Mouse (Mus musculus): ENCODE results near the gene C1s1. TPM values are rescaled to one million over a fixed set of nuclear protein-coding genes. Genes with fewer than 3 reads are reported as not detected.
"Not testable (repeated sequence)": the region's sequence is repeated elsewhere in the genome, so short reads cannot be mapped to it uniquely, and the experiment has no call there.

Gene C1s1
- polyA plus RNA-seq, 1 experiment from 2014 or later, result 15.9 TPM

DNA sequence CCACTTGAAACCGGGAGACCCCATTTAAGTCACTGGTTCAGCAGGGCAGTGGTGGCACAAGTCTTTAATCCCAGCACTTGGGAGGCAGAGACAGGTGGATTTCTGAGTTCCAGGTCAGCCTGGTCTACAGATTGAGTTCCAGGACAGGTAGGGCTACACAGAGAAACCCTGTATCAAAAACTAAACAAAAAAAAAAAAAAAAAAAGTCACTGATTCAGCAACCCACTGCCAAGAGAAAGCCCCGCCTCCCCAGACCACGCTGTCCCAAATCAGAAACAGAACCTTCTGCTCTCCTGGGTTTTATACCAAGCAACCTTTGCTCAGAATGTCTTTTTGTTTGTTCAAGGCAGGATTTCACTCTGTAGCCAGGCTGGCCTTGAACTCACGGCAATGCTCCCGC lies 33.0 kb downstream of the C1s1 start:
- H3K4me2 ChIP-seq; ATAC-seq; H3K9me3 ChIP-seq (replicated peaks); H3K9ac ChIP-seq; H3K4me1 ChIP-seq; H3K36me3 ChIP-seq; H3K4me3 ChIP-seq; H3K27me3 ChIP-seq (replicated peaks); H3K27ac ChIP-seq: not testable (repeated sequence)
- WGBS (ENCODE audit: insufficient replicate concordance), result 76% methylated on average over 5 of the region's 5 CpGs

DNA sequence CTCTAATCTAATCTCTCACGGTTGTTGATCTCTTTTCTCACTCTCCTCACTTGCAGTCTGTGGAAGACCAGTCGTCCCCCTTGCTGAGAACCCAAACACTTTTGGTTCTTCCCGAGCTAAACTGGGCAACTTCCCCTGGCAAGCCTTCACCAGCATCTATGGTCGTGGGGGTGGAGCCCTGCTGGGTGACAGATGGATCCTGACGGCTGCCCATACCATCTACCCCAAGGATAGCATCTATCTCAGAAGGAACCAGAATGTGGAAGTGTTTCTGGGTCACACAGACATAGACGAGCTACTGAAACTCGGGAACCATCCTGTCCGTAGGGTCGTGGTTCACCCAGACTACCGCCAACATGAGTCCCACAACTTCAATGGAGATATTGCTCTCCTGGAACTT lies 33.9 kb downstream of the C1s1 start:
- WGBS (ENCODE audit: insufficient replicate concordance), result 55% methylated on average over 10 of the region's 10 CpGs
- H3K27ac ChIP-seq, result no peak overlapping the region
- no peaks in the 10 kb centered on the region for H3K27me3 ChIP-seq (replicated peaks)
- no peaks in the 10 kb centered on the region for H3K4me1 ChIP-seq
- H3K4me2 ChIP-seq, result no peak overlapping the region
- no peak for ATAC-seq
- H3K4me3 ChIP-seq, result no peak overlapping the region
- no peaks in the 10 kb centered on the region for H3K9me3 ChIP-seq (replicated peaks)
- H3K9ac ChIP-seq, result no peak overlapping the region
- H3K36me3 ChIP-seq, result no peaks in the 10 kb centered on the region

DNA sequence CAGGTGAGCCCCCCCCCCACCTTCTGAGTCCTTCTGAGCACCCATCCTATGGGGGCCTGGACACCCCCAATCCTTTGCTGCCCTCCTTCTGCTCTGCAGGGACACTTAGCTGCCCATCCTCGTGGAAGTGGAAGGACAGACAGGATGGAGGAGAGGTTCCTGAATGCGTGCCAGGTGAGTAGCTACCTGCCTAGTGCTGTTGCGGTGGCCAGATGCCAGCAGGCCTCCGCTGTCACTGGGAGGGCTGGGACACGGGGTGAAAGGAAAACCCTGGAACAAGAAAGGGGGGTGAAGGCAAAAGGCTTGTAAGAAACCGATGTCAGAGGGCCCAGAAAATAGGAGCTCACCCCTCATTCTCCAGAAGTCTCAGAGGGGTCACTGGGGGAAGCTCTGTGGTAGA lies 35.2 kb downstream of the C1s1 start:
- no peak overlapping the region for H3K4me3 ChIP-seq
- H3K9ac ChIP-seq, result no peak overlapping the region
- H3K27ac ChIP-seq, result no peak overlapping the region
- WGBS (ENCODE audit: insufficient replicate concordance), result 65% methylated on average over 6 of the region's 6 CpGs
- H3K27me3 ChIP-seq (replicated peaks), result no peaks in the 10 kb centered on the region
- no peaks in the 10 kb centered on the region for H3K4me1 ChIP-seq
- H3K36me3 ChIP-seq, result no peaks in the 10 kb centered on the region
- no peak overlapping the region for H3K4me2 ChIP-seq
- no peaks in the 10 kb centered on the region for H3K9me3 ChIP-seq (replicated peaks)
- no peak for ATAC-seq

DNA sequence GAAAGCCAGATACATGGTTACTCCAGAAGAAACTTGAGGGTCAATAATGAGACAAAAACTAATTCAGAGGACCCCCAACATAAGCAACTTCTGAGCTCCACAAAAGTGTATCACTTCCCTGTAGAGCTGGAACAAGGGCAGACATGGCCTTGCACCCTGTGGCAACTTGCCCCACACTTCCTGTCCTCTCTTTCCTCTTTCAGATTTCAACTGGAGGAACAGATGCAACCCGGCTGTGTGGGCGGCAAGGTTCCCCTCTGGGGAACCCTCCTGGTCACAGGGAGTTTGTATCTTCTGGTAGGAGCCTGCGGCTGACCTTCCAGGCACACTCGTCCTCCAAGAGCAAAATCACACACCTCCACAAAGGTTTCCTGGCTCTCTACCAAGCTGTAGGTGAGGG lies 37.1 kb downstream of the C1s1 start:
- 33% methylated on average over 4 of the region's 4 CpGs for WGBS (ENCODE audit: insufficient replicate concordance)
- H3K9ac ChIP-seq, result no peak overlapping the region
- peaks cover 11% of the 10 kb centered on the region; the same call in 1 of the 2 replicates for H3K4me1 ChIP-seq
- H3K36me3 ChIP-seq, result no peaks in the 10 kb centered on the region
- no peak overlapping the region for H3K27ac ChIP-seq
- no peaks in the 10 kb centered on the region for H3K27me3 ChIP-seq (replicated peaks)
- no peaks in the 10 kb centered on the region for H3K9me3 ChIP-seq (replicated peaks)
- H3K4me2 ChIP-seq, result no peak overlapping the region
- H3K4me3 ChIP-seq, result no peak overlapping the region
- ATAC-seq, result no peak

DNA sequence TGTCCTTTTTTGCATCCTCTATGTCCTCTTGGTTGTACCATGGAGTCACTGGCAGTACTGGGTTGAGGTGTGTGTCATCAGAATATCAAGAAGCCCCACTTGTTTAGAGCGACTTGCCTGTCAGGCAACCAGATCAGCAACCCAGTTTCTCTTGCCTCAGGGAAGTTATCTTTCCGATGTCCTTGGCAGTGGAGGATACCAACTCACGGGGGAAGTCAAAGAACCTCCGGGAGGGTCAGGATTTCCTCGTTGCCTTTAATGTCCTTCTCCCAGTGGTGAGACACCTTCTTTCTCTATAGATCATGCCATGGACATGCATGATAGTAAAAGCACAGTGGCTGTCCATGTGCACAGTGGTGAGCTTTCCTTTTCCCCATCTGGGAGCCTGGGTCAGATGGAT lies 40.1 kb downstream of the C1s1 start:
- Histone ChIP-seq H3K27me3 (replicated peaks) (no peaks in the 10 kb centered on the region), H3K27ac (no peak overlapping the region), H3K4me2 (no peak overlapping the region), H3K9me3 (replicated peaks) (no peaks in the 10 kb centered on the region), H3K9ac (no peak overlapping the region), H3K4me1 (peaks cover 11% of the 10 kb centered on the region), H3K36me3 (no peaks in the 10 kb centered on the region), H3K4me3 (no peak overlapping the region)
- no peak for ATAC-seq
- WGBS (ENCODE audit: insufficient replicate concordance), result 69% methylated on average over 5 of the region's 5 CpGs

DNA sequence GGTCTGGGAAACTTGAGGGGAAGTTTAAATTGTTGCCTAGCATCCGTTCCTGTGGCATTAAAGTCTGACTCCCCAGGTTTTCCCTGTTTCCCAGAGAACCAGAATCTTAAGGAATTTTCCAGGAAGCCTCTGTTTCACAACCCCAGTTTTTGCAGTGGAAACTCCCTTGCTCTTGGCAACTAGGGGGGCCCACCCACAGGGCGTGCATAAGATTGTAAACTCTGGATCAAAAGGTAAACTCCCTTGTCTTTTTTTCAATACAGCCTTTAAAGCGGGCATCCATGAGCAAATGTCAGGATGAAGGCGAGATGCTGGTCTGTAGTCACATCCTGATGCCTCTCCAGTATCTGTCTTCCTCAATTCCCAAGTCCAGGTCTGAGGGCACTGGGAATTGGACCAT lies 40.7 kb downstream of the C1s1 start:
- 65% methylated on average over 4 of the region's 4 CpGs for WGBS (ENCODE audit: insufficient replicate concordance)
- no peaks in the 10 kb centered on the region for H3K36me3 ChIP-seq
- H3K4me1 ChIP-seq, result peaks cover 11% of the 10 kb centered on the region
- ATAC-seq, result no peak
- no peak overlapping the region for H3K9ac ChIP-seq
- no peak overlapping the region for H3K4me3 ChIP-seq
- no peaks in the 10 kb centered on the region for H3K9me3 ChIP-seq (replicated peaks)
- no peaks in the 10 kb centered on the region for H3K27me3 ChIP-seq (replicated peaks)
- H3K4me2 ChIP-seq, result no peak overlapping the region
- H3K27ac ChIP-seq, result no peak overlapping the region

DNA sequence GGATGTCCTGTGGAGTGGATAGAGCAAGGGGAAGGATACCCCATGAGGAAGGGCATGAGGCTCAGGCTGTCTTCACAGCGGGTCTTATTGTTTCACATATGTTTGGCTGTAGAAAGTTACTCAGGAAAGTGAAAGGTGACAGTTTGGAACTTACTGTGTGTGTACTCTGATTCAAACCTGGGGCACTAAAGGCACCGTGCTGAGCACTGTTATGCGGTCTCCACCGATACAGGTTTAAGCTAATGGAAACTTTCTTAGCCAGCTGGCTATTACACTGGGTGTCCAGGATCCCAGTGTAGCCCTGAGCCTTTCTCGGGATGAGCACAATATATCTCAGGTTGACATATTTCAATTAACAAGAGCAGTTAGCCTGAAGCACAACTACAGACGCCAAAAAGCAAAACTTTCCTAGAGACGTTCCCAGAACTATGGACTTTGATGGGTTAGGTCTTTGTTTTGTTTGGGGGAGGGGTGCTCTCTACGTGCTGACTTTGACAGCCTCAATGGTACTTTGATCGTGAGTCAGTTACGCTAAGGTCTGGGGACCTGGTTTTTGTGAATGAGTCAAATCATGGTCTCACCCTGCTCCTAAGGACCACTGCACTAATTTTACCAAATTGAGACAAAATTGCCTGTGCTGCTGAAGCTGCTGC lies 42.1 kb downstream of the C1s1 start:
- ATAC-seq, result peak; percentile 50; the same call in 1 of the 2 replicates
- no peak overlapping the region for H3K9ac ChIP-seq
- WGBS (ENCODE audit: insufficient replicate concordance), result 65% methylated on average over 10 of the region's 10 CpGs

DNA sequence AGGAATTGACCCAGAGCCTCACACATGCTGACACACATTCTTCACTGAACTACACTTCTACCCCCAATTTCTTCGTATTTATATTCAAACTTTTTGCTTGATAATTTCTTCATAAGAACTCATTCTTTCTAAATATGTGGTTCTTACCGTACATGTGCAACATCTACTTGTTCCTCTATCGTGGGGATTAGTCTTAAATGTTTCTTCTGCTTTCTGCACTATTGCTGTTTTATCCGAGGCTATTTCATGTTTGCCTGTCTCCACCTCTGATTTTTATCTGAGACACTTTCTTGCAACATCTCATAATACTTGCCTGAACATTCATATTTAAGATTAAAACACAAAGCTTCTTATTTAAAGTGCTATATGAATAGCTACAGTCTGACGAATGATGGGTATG lies 46.1 kb downstream of the C1s1 start:
- WGBS (ENCODE audit: insufficient replicate concordance), result 77% methylated on average over 5 of the region's 5 CpGs
- H3K27me3 ChIP-seq (replicated peaks), result no peaks in the 10 kb centered on the region
- H3K36me3 ChIP-seq, result no peaks in the 10 kb centered on the region
- H3K9me3 ChIP-seq (replicated peaks), result no peaks in the 10 kb centered on the region
- no peak overlapping the region for H3K4me2 ChIP-seq
- no peak overlapping the region for H3K9ac ChIP-seq
- H3K27ac ChIP-seq, result no peak overlapping the region
- no peak for ATAC-seq
- H3K4me1 ChIP-seq, result peaks cover 28% of the 10 kb centered on the region
- H3K4me3 ChIP-seq, result no peak overlapping the region

More for the DNA sequence above, 42.1 kb downstream of the C1s1 start:
- H3K4me2 ChIP-seq, result no peak overlapping the region
- no peaks in the 10 kb centered on the region for H3K27me3 ChIP-seq (replicated peaks)
- H3K4me3 ChIP-seq, result no peak overlapping the region
- H3K4me1 ChIP-seq, result peaks cover 11% of the 10 kb centered on the region
- H3K9me3 ChIP-seq (replicated peaks), result no peaks in the 10 kb centered on the region
- no peaks in the 10 kb centered on the region for H3K36me3 ChIP-seq
- peak overlapping the region; percentile 21; the same call in 1 of the 2 replicates for H3K27ac ChIP-seq

DNA sequence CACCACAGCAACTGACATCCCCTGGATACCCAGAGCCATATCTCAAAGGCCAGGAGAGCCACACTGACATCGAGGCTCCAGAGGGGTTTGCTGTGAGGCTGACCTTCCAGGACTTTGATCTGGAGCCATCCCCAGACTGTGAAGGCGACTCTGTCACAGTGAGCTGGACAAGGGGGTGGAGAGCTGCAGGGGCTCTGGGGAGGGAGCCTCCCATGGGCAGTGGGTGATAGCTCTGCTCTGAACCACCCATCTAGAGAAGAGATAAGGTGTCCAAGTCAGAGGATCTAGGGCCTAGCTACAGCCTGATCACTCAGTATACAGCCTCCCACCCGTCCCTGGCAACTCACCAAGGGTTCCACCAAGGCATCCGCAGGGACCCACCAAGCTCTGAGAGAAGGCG lies 48.3 kb downstream of the C1s1 start:
- H3K9me3 ChIP-seq (replicated peaks), result no peaks in the 10 kb centered on the region
- H3K27me3 ChIP-seq (replicated peaks), result no peaks in the 10 kb centered on the region
- no peaks in the 10 kb centered on the region for H3K36me3 ChIP-seq
- peak overlapping the region; percentile 76 for H3K27ac ChIP-seq
- peak overlapping the region; percentile 56 for H3K4me2 ChIP-seq
- H3K4me3 ChIP-seq, result peak overlapping the region; percentile 22
- 59% methylated on average over 5 of the region's 5 CpGs for WGBS (ENCODE audit: insufficient replicate concordance)
- H3K4me1 ChIP-seq, result peaks cover 23% of the 10 kb centered on the region
- ATAC-seq, result peak; percentile 55
- no peak overlapping the region; the same call in 1 of the 2 replicates for H3K9ac ChIP-seq

DNA sequence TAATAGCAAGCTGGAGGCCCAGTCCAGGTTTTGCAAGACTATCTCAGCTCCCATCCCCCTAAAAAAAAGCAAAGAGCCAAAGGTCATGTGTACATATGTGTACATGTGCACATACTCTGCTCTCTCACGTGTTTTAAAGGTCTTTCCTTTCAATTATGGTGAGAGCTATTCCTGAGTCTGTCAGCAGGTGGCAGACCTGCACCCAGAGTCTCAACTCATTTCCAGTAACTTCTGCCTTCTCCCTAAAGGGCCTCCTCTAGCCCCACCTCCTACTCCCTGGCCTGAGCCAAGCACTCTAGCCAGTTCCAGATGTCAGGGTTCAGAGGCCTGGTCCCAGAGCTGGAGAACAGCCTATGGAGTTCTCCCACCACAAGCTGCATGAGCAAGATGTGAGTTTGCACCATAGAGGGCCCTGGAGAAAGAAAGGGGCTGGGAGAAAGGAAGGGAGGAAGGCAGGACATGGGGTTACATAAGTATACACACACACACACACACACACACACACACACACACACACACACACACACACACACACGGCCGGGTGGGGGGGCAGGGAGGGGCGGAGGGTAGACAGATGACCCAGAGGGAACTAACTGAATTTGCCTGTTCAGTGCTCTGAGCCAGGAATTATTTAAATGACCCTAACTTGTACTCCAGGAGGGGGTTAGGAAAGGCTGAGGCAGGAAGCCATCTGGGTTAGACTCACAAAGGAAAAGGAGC lies 49.2 kb downstream of the C1s1 start, which contains the start of gene C1rl:
TSS of gene C1rl (plus strand) at position 272 of the 720 bp plus-strand sequence.
- WGBS (ENCODE audit: insufficient replicate concordance), result 7% methylated on average over 4 of the region's 4 CpGs
- H3K27ac ChIP-seq, result peak within 1 kb of the TSS; percentile 76
- peak; percentile 87 for ATAC-seq
- H3K27me3 ChIP-seq (replicated peaks), result no peaks in the 10 kb centered on the region
- peak within 1 kb of the TSS; percentile 52 for H3K9ac ChIP-seq
- peak within 1 kb of the TSS; percentile 22 for H3K4me3 ChIP-seq
- H3K4me2 ChIP-seq, result peak within 1 kb of the TSS; percentile 56
- H3K9me3 ChIP-seq (replicated peaks), result no peaks in the 10 kb centered on the region
- no peaks in the 10 kb centered on the region for H3K36me3 ChIP-seq
- H3K4me1 ChIP-seq, result peaks cover 23% of the 10 kb centered on the region

DNA sequence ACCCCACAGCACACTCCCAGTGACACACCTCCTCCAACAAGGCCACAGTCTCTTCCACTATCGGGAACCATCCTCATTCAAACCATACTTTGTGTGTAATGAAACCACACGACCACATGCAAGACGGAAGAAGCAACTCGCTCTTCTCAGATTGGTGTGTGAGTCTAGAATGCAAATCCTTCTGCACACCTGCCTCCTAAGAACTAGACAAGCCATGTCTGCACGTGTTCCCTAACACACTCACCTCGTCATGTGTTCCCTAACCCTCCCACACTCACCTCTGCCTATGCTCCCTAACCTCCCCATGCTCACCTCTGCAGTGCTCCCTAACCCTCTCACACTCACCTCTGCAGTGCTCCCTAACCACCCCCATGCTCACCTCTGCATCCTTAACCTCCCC lies 50.7 kb downstream of the C1s1 start:
- Histone ChIP-seq H3K27me3 (replicated peaks) (no peaks in the 10 kb centered on the region), H3K9me3 (replicated peaks) (no peaks in the 10 kb centered on the region), H3K4me3 (no peak overlapping the region), H3K4me1 (peaks cover 23% of the 10 kb centered on the region), H3K4me2 (no peak overlapping the region), H3K9ac (no peak overlapping the region), H3K27ac (no peak overlapping the region), H3K36me3 (no peaks in the 10 kb centered on the region)
- no peak for ATAC-seq
- 71% methylated on average over 6 of the region's 6 CpGs for WGBS (ENCODE audit: insufficient replicate concordance)

DNA sequence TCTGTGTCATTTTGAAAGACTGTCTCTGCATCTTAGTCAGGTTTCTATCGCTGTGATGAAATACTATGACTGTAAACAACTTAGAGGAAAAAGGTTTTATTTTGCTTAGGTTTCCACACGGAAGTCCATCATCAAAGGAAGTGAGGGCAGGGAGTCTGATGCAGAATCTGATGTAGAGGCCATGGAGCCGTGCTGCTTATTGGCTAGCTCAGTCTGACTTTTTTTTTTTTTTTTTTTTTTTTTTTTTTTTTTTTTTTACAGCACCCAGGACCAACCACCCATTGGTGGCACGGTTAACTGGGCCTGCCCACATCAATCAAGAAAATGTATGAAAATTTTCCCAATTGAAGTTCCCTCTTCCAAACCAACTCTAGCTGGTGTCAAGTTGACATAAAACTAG lies 53.2 kb downstream of the C1s1 start:
- Histone ChIP-seq H3K4me1 (peaks cover 25% of the 10 kb centered on the region), H3K9me3 (replicated peaks) (no peaks in the 10 kb centered on the region), H3K27me3 (replicated peaks) (0 out of 2 replicates have a peak, but pooled peaks cover 3% of the 10 kb centered on the region), H3K9ac (no peak overlapping the region), H3K4me2 (no peak overlapping the region), H3K36me3 (no peaks in the 10 kb centered on the region), H3K4me3 (no peak overlapping the region), H3K27ac (no peak overlapping the region)
- WGBS (ENCODE audit: insufficient replicate concordance), result 69% methylated on average over 4 of the region's 4 CpGs
- ATAC-seq, result no peak
